Mouse (Mus musculus): Measurements from ENCODE around the gene Fyb.

DNA sequence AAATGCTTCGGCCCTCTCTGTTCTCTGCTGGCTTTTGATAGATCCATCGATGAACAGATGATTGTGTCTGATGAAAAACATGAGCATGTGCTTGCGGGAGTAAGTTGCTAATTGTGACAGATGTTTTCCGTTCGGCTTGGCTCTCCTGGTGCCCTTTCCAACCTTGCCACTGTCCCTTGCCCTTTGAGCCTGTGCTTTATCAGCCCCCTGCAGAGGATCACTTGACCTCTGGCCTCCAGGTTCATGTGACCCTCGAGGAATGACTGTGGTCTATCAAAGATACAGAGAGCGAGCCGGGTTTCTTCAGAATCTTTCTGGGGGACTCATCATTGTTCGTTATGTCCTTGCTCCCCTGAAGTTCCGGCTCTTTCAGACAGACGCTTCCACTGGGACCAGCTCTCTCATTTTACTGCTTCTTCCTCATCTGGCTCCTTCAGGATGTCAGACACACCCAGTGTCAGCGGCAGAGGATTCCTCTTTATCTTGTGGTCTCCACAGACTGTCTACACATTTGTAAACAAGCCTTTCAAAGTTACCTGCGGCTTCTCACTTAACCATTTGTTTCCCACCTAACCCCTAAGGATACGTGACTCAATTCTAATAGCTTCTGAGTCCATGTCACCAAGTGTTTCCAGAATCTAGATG, 146.3 kb downstream of the Fyb start:
- TF ChIP-seq CTCF (IDR thresholded peaks at IDR 0.05; ENCODE audit: borderline replicate concordance, extremely low read depth, insufficient read depth, insufficient read length) = no peak
- no peak for TF ChIP-seq POLR2A (IDR thresholded peaks at IDR 0.05; ENCODE audit: borderline replicate concordance, extremely low read depth, insufficient read depth, insufficient read length, poor library complexity, severe bottlenecking)

All from brain, embryonic 14.5 days (tissue).